Mouse (Mus musculus): Measurements from ENCODE around the gene Tst.

- TF ChIP-seq TAL1 (IDR thresholded peaks at IDR 0.05; ENCODE audit: low read length): no peak
- TF ChIP-seq GATA1 (IDR thresholded peaks at IDR 0.05; ENCODE audit: low read length): no peak
Observed at GRCm38 (mm10) chr15:78431541-78432121, 25.9 kb upstream of the Tst start.

Data from erythroblast, embryonic 14.5 days (primary cell).